Mouse (Mus musculus) intestine, embryonic 15.5 days (tissue): ENCODE data around the gene Cyp4f37. TPM values are rescaled to one million over a fixed set of nuclear protein-coding genes. Genes with fewer than 3 reads are reported as not detected.

Experiments used
- ATAC-seq: fragments of 200-750 bp; cut with Nextera tagmentation; 2 replicates; pipeline ENCODE4 v1.8.0; 2017; ENCODE audit warnings: moderate TSS enrichment, moderate library complexity
- H3K27ac ChIP-seq: fragments of 300-500 bp; sonication (generic); 2 replicates; pipeline ENCODE4 v1.5.1; 2015; ENCODE audit warnings: mild to moderate bottlenecking, inconsistent platforms
- H3K27me3 ChIP-seq: fragments of 300-500 bp; sonication (generic); replicated peaks from 2 replicates; pipeline ENCODE4 v1.6.1; 2015; ENCODE audit warnings: inconsistent platforms
- H3K36me3 ChIP-seq: fragments of 300-500 bp; sonication (generic); 2 replicates; pipeline ENCODE4 v1.6.1; 2015; ENCODE audit warnings: inconsistent platforms
- H3K4me1 ChIP-seq: fragments of 300-500 bp; sonication (generic); replicated peaks from 2 replicates; pipeline ENCODE4 v1.6.1; 2015; ENCODE audit warnings: inconsistent platforms
- H3K4me2 ChIP-seq: fragments of 300-500 bp; sonication (generic); replicated peaks from 2 replicates; pipeline ENCODE4 v1.6.1; 2015; ENCODE audit warnings: mild to moderate bottlenecking, inconsistent platforms
- H3K4me3 ChIP-seq: fragments of 300-500 bp; sonication (generic); replicated peaks from 2 replicates; pipeline ENCODE4 v1.5.1; 2015; ENCODE audit warnings: inconsistent platforms
- H3K9ac ChIP-seq: fragments of 300-500 bp; sonication (generic); 2 replicates; pipeline ENCODE4 v1.6.1; 2015; ENCODE audit warnings: inconsistent platforms
- H3K9me3 ChIP-seq: fragments of 300-500 bp; sonication (generic); 2 replicates; pipeline ENCODE4 v1.6.1; 2016; ENCODE audit warnings: inconsistent platforms
- WGBS: fragments of 180-500 bp; shearing (Covaris S2); methylation state at CpG from one replicate; pipeline ENCODE4 v1.1.7; 2015; 5-methylcytosine and 5-hydroxymethylcytosine counted together
- polyA plus RNA-seq: library from polyadenylated mRNA; unstranded; fragments of >200 nt; fragmentation: Nextera tagmentation; extraction: Ambion mirVana; gene quantifications from 2 replicates; pipeline ENCODE4 v1.2.1, GENCODE M21; 2015

Cyp4f37 gene
- polyA plus RNA-seq, 1 experiment from 2014 or later: not detected

- peak; percentile 93 for ATAC-seq
- peak overlapping the region; percentile 17; the same call in 1 of the 2 replicates for H3K9ac ChIP-seq
- H3K27ac ChIP-seq: no peak overlapping the region
- H3K36me3 ChIP-seq: no peaks in the 10 kb centered on the region
- WGBS: under 1% methylated on average over 17 of the region's 17 CpGs
- peak overlapping the region; percentile 71 for H3K4me2 ChIP-seq
- 0 out of 2 replicates have a peak, but pooled peaks cover 3% of the 10 kb centered on the region for H3K4me1 ChIP-seq
- peak overlapping the region; percentile 35 for H3K4me3 ChIP-seq
- no peaks in the 10 kb centered on the region for H3K27me3 ChIP-seq
- H3K9me3 ChIP-seq: no peaks in the 10 kb centered on the region
Observed at GRCm38 (mm10) chr17:32634972-32635314, 13.8 kb downstream of the Cyp4f37 start.

GRCm38 (mm10) chr17:32636341-32636740 lies 15.2 kb downstream of the Cyp4f37 start:
- WGBS: 69% methylated on average over 3 of the region's 3 CpGs
- Histone ChIP-seq H3K36me3 (no peaks in the 10 kb centered on the region), H3K27me3 (no peaks in the 10 kb centered on the region), H3K4me3 (no peak overlapping the region), H3K4me1 (0 out of 2 replicates have a peak, but pooled peaks cover 3% of the 10 kb centered on the region), H3K9ac (no peak overlapping the region), H3K9me3 (no peaks in the 10 kb centered on the region), H3K27ac (no peak overlapping the region), H3K4me2 (no peak overlapping the region)
- ATAC-seq: no peak

GRCm38 (mm10) chr17:32637151-32637550 lies 16.0 kb downstream of the Cyp4f37 start:
- WGBS: 69% methylated on average over 2 of the region's 2 CpGs
- H3K27ac ChIP-seq: no peak overlapping the region
- 0 out of 2 replicates have a peak, but pooled peaks cover 3% of the 10 kb centered on the region for H3K4me1 ChIP-seq
- H3K9ac ChIP-seq: no peak overlapping the region
- H3K9me3 ChIP-seq: no peaks in the 10 kb centered on the region; the same call in 1 of the 2 replicates
- no peak for ATAC-seq
- H3K4me3 ChIP-seq: no peak overlapping the region
- no peaks in the 10 kb centered on the region for H3K27me3 ChIP-seq
- H3K4me2 ChIP-seq: no peak overlapping the region
- H3K36me3 ChIP-seq: no peaks in the 10 kb centered on the region

- Histone ChIP-seq H3K27me3 (no peaks in the 10 kb centered on the region), H3K9ac (no peak overlapping the region), H3K4me1 (no peaks in the 10 kb centered on the region), H3K27ac (no peak overlapping the region), H3K4me3 (no peak overlapping the region), H3K36me3 (no peaks in the 10 kb centered on the region), H3K4me2 (no peak overlapping the region), H3K9me3 (no peaks in the 10 kb centered on the region; the same call in 1 of the 2 replicates)
- no peak for ATAC-seq
- 85% methylated on average over 4 of the region's 4 CpGs for WGBS
Observed at GRCm38 (mm10) chr17:32646631-32647030, 25.5 kb downstream of the Cyp4f37 start.

- Histone ChIP-seq H3K4me3 (no peak overlapping the region), H3K27me3 (no peaks in the 10 kb centered on the region), H3K36me3 (no peaks in the 10 kb centered on the region), H3K9me3 (no peaks in the 10 kb centered on the region), H3K4me1 (no peaks in the 10 kb centered on the region), H3K27ac (no peak overlapping the region), H3K4me2 (no peak overlapping the region), H3K9ac (no peak overlapping the region)
- ATAC-seq: peak; percentile 72
- WGBS: 76% methylated on average over 4 of the region's 4 CpGs
Observed at GRCm38 (mm10) chr17:32653860-32654259, 32.8 kb downstream of the Cyp4f37 start.

- Histone ChIP-seq H3K4me2 (no peak overlapping the region), H3K9ac (no peak overlapping the region), H3K4me3 (no peak overlapping the region), H3K4me1 (no peaks in the 10 kb centered on the region), H3K27ac (no peak overlapping the region), H3K9me3 (no peaks in the 10 kb centered on the region), H3K36me3 (no peaks in the 10 kb centered on the region), H3K27me3 (no peaks in the 10 kb centered on the region)
- WGBS: 75% methylated on average over 3 of the region's 3 CpGs
- ATAC-seq: no peak
Observed at GRCm38 (mm10) chr17:32657041-32657440, 35.9 kb downstream of the Cyp4f37 start.

GRCm38 (mm10) chr17:32658246-32658645 lies 37.1 kb downstream of the Cyp4f37 start:
- H3K4me3 ChIP-seq: no peak overlapping the region
- peak overlapping the region; percentile 84 for H3K27ac ChIP-seq
- peak; percentile 91 for ATAC-seq
- peak overlapping the region; percentile 32; the same call in 1 of the 2 replicates for H3K4me2 ChIP-seq
- no peak overlapping the region for H3K9ac ChIP-seq
- H3K9me3 ChIP-seq: no peaks in the 10 kb centered on the region
- no peaks in the 10 kb centered on the region for H3K4me1 ChIP-seq
- H3K27me3 ChIP-seq: no peaks in the 10 kb centered on the region
- 52% methylated on average over 1 of the region's 1 CpGs for WGBS
- no peaks in the 10 kb centered on the region for H3K36me3 ChIP-seq

GRCm38 (mm10) chr17:32658712-32659111 lies 37.6 kb downstream of the Cyp4f37 start, which contains the start of gene Cyp4f40:
Cyp4f40 (plus strand) TSS chr17:32658900.
- peak within 1 kb of the TSS; percentile 48 for H3K4me2 ChIP-seq
- peak; percentile 96 for ATAC-seq

GRCm38 (mm10) chr17:32673976-32674375 lies 52.9 kb downstream of the Cyp4f37 start:
- Histone ChIP-seq H3K27me3 (no peaks in the 10 kb centered on the region), H3K4me1 (no peaks in the 10 kb centered on the region), H3K27ac (no peak overlapping the region), H3K9ac (no peak overlapping the region), H3K9me3 (no peaks in the 10 kb centered on the region), H3K4me2 (no peak overlapping the region), H3K4me3 (no peak overlapping the region), H3K36me3 (no peaks in the 10 kb centered on the region)
- 60% methylated on average over 7 of the region's 7 CpGs for WGBS
- no peak for ATAC-seq

More at GRCm38 (mm10) chr17:32658712-32659111, 37.6 kb downstream of the Cyp4f37 start, which contains the start of gene Cyp4f40:
- no peaks in the 10 kb centered on the region for H3K27me3 ChIP-seq
- 35% methylated on average over 2 of the region's 2 CpGs for WGBS
- H3K4me3 ChIP-seq: no peak within 1 kb of the TSS; the same call in 1 of the 2 replicates
- no peaks in the 10 kb centered on the region for H3K4me1 ChIP-seq
- H3K9ac ChIP-seq: no peak within 1 kb of the TSS
- H3K36me3 ChIP-seq: no peaks in the 10 kb centered on the region
- H3K9me3 ChIP-seq: no peaks in the 10 kb centered on the region
- H3K27ac ChIP-seq: peak within 1 kb of the TSS; percentile 84

GRCm38 (mm10) chr17:32676040-32676635 lies 55.0 kb downstream of the Cyp4f37 start:
- Histone ChIP-seq H3K4me3 (no peak overlapping the region), H3K9ac (no peak overlapping the region), H3K9me3 (no peaks in the 10 kb centered on the region), H3K27ac (no peak overlapping the region), H3K4me2 (peak overlapping the region; percentile 41), H3K27me3 (no peaks in the 10 kb centered on the region), H3K36me3 (no peaks in the 10 kb centered on the region), H3K4me1 (no peaks in the 10 kb centered on the region)
- 37% methylated on average over 21 of the region's 21 CpGs for WGBS
- ATAC-seq: peak; percentile 80

- no peak overlapping the region for H3K4me2 ChIP-seq
- no peak for ATAC-seq
- no peak overlapping the region for H3K27ac ChIP-seq
- H3K4me3 ChIP-seq: no peak overlapping the region
- H3K9me3 ChIP-seq: no peaks in the 10 kb centered on the region
- H3K4me1 ChIP-seq: no peaks in the 10 kb centered on the region
- H3K9ac ChIP-seq: no peak overlapping the region
- no peaks in the 10 kb centered on the region for H3K36me3 ChIP-seq
- 18% methylated on average over 2 of the region's 2 CpGs for WGBS
- H3K27me3 ChIP-seq: no peaks in the 10 kb centered on the region
Observed at GRCm38 (mm10) chr17:32680404-32680803, 59.3 kb downstream of the Cyp4f37 start.

- no peak within 1 kb of the TSS for H3K4me3 ChIP-seq
- WGBS: 29% methylated on average over 7 of the region's 7 CpGs
- no peak within 1 kb of the TSS for H3K4me2 ChIP-seq
- H3K27me3 ChIP-seq: no peaks in the 10 kb centered on the region
- no peak within 1 kb of the TSS for H3K27ac ChIP-seq
- no peaks in the 10 kb centered on the region for H3K36me3 ChIP-seq
- H3K4me1 ChIP-seq: no peaks in the 10 kb centered on the region
- peak; percentile 53; the same call in 1 of the 2 replicates for ATAC-seq
- no peak within 1 kb of the TSS for H3K9ac ChIP-seq
- H3K9me3 ChIP-seq: no peaks in the 10 kb centered on the region
Observed at GRCm38 (mm10) chr17:32685048-32685750, 64.1 kb downstream of the Cyp4f37 start, which contains the start of gene Cyp4f15. Cyp4f15 (plus strand) TSS chr17:32685627.
